Mouse (Mus musculus) neural tube, embryonic 11.5 days (tissue): ENCODE results near the gene Ppp6r1. TPM values are rescaled to one million over a fixed set of nuclear protein-coding genes. Genes with fewer than 3 reads are reported as not detected.

ENCODE experiments used
- ATAC-seq: fragments of 200-750 bp; cut with Nextera tagmentation; 2 replicates; pipeline ENCODE4 v1.8.0; 2017; ENCODE audit warnings: moderate number of reproducible peaks, mild to moderate bottlenecking, moderate TSS enrichment, moderate library complexity; ENCODE audit not compliant: insufficient read depth, low FRiP score, low TSS enrichment
- DNase-seq: peaks from one replicate; pipeline ENCODE4 v3.0.0-alpha.2; 2015; ENCODE audit warnings: low spot score
- H3K27ac ChIP-seq: fragments of 300-500 bp; sonication (generic); 2 replicates; pipeline ENCODE4 v1.5.1; 2014; ENCODE audit warnings: low read depth, mild to moderate bottlenecking, low read length
- H3K27me3 ChIP-seq: fragments of 300-500 bp; sonication (generic); 2 replicates; pipeline ENCODE4 v1.6.1; 2014; ENCODE audit warnings: mild to moderate bottlenecking, low read length, mixed read lengths; ENCODE audit not compliant: control insufficient read depth, insufficient read depth
- H3K36me3 ChIP-seq: fragments of 300-500 bp; sonication (generic); 2 replicates; pipeline ENCODE4 v1.6.1; 2014; ENCODE audit warnings: mild to moderate bottlenecking, low read length, moderate library complexity, mixed read lengths; ENCODE audit not compliant: control insufficient read depth, insufficient read depth
- H3K4me1 ChIP-seq: fragments of 300-500 bp; sonication (generic); 2 replicates; pipeline ENCODE4 v1.6.1; 2014; ENCODE audit warnings: low read length, mixed read lengths; ENCODE audit not compliant: control insufficient read depth, insufficient read depth
- H3K4me2 ChIP-seq: fragments of 300-500 bp; sonication (generic); 2 replicates; pipeline ENCODE4 v1.6.1; 2014; ENCODE audit warnings: low read depth, mild to moderate bottlenecking, moderate library complexity
- H3K4me3 ChIP-seq: fragments of 300-500 bp; sonication (generic); 2 replicates; pipeline ENCODE4 v1.5.1; 2014; ENCODE audit warnings: low read depth, low read length
- H3K9ac ChIP-seq: fragments of 300-500 bp; sonication (generic); 2 replicates; pipeline ENCODE4 v1.6.1; 2014; ENCODE audit warnings: mild to moderate bottlenecking, low read length
- H3K9me3 ChIP-seq: fragments of 300-500 bp; sonication (generic); 2 replicates; pipeline ENCODE4 v1.6.1; 2016; ENCODE audit warnings: low read length; ENCODE audit not compliant: control insufficient read depth
- WGBS: fragments of 180-500 bp; shearing (Covaris S2); extraction: QIAGEN DNeasy Blood & Tissue Kit; methylation state at CpG from one replicate; pipeline ENCODE4 v1.1.7; 2014; 5-methylcytosine and 5-hydroxymethylcytosine counted together
- polyA plus RNA-seq: library from polyadenylated mRNA; unstranded; fragments of >200 nt; fragmentation: Nextera tagmentation; extraction: Ambion mirVana; gene quantifications from 2 replicates; pipeline ENCODE4 v1.2.1, GENCODE M21; 2014

Ppp6r1 gene
- polyA plus RNA-seq, 1 experiment from 2014 or later: 6.0 TPM

- Histone ChIP-seq H3K9me3 (no peaks in the 10 kb centered on the region), H3K4me3 (no peak overlapping the region), H3K36me3 (peaks cover 4% of the 10 kb centered on the region), H3K4me1 (0 out of 2 replicates have a peak, but pooled peaks cover 3% of the 10 kb centered on the region), H3K27ac (no peak overlapping the region), H3K27me3 (no peaks in the 10 kb centered on the region), H3K9ac (no peak overlapping the region), H3K4me2 (no peak overlapping the region)
- no peak for ATAC-seq
- WGBS: 91% methylated on average over 2 of the region's 2 CpGs
- DNase-seq: no peak
Observed at GRCm38 (mm10) chr7:4663742-4664141, 4.9 kb upstream of the Ppp6r1 start.

- ATAC-seq (no peak), DNase-seq (no peak)
- no peaks in the 10 kb centered on the region for H3K9me3 ChIP-seq
- H3K4me2 ChIP-seq: no peak overlapping the region
- H3K9ac ChIP-seq: no peak overlapping the region
- no peak overlapping the region for H3K27ac ChIP-seq
- H3K4me1 ChIP-seq: 0 out of 2 replicates have a peak, but pooled peaks cover 3% of the 10 kb centered on the region
- 74% methylated on average over 8 of the region's 8 CpGs for WGBS
- peaks cover 4% of the 10 kb centered on the region; the same call in 1 of the 2 replicates for H3K36me3 ChIP-seq
- H3K27me3 ChIP-seq: no peaks in the 10 kb centered on the region
- H3K4me3 ChIP-seq: no peak overlapping the region
Observed at GRCm38 (mm10) chr7:4663179-4663578, 4.4 kb upstream of the Ppp6r1 start.

GRCm38 (mm10) chr7:4659911-4660443, 1.2 kb upstream of the Ppp6r1 start:
- WGBS: 69% methylated on average over 3 of the region's 3 CpGs
- H3K27ac ChIP-seq: peak overlapping the region; percentile 93
- no peak for DNase-seq
- H3K4me3 ChIP-seq: peak overlapping the region; percentile 85
- H3K9me3 ChIP-seq: no peaks in the 10 kb centered on the region
- peak overlapping the region; percentile 58 for H3K4me2 ChIP-seq
- ATAC-seq: no peak
- H3K9ac ChIP-seq: peak overlapping the region; percentile 91
- H3K4me1 ChIP-seq: peaks cover 15% of the 10 kb centered on the region
- H3K36me3 ChIP-seq: peaks cover 4% of the 10 kb centered on the region; the same call in 1 of the 2 replicates
- no peaks in the 10 kb centered on the region for H3K27me3 ChIP-seq

- DNase-seq: no peak
- Histone ChIP-seq H3K4me2 (peak overlapping the region; percentile 58), H3K4me1 (peaks cover 15% of the 10 kb centered on the region), H3K4me3 (peak overlapping the region; percentile 85), H3K27ac (peak overlapping the region; percentile 93), H3K36me3 (no peaks in the 10 kb centered on the region), H3K9ac (peak overlapping the region; percentile 91), H3K27me3 (no peaks in the 10 kb centered on the region), H3K9me3 (no peaks in the 10 kb centered on the region)
- under 1% methylated on average over 67 of the region's 78 CpGs for WGBS
- peak; percentile 81 for ATAC-seq
Observed at GRCm38 (mm10) chr7:4658128-4658907, 501 bp downstream of the Ppp6r1 start.

- H3K27ac ChIP-seq: no peak overlapping the region
- no peaks in the 10 kb centered on the region for H3K9me3 ChIP-seq
- H3K27me3 ChIP-seq: no peaks in the 10 kb centered on the region
- H3K36me3 ChIP-seq: no peaks in the 10 kb centered on the region
- DNase-seq (no peak), ATAC-seq (no peak)
- peaks cover 15% of the 10 kb centered on the region for H3K4me1 ChIP-seq
- peak overlapping the region; percentile 85 for H3K4me3 ChIP-seq
- peak overlapping the region; percentile 91 for H3K9ac ChIP-seq
- H3K4me2 ChIP-seq: peak overlapping the region; percentile 58
- 62% methylated on average over 9 of the region's 9 CpGs for WGBS
Observed at GRCm38 (mm10) chr7:4657521-4658127, 1.2 kb downstream of the Ppp6r1 start.

GRCm38 (mm10) chr7:4656818-4657217, 2.0 kb downstream of the Ppp6r1 start:
- Histone ChIP-seq H3K9me3 (no peaks in the 10 kb centered on the region), H3K4me1 (peaks cover 15% of the 10 kb centered on the region), H3K4me3 (no peak overlapping the region), H3K4me2 (peak overlapping the region; percentile 58; the same call in 1 of the 2 replicates), H3K36me3 (no peaks in the 10 kb centered on the region), H3K27ac (no peak overlapping the region), H3K27me3 (no peaks in the 10 kb centered on the region), H3K9ac (no peak overlapping the region; the same call in 1 of the 2 replicates)
- ATAC-seq (no peak), DNase-seq (no peak)
- 61% methylated on average over 1 of the region's 1 CpGs for WGBS

- no peak for DNase-seq
- H3K27ac ChIP-seq: no peak overlapping the region
- no peak overlapping the region for H3K9ac ChIP-seq
- no peak overlapping the region for H3K4me2 ChIP-seq
- H3K4me3 ChIP-seq: no peak overlapping the region
- H3K9me3 ChIP-seq: no peaks in the 10 kb centered on the region
- WGBS: 89% methylated on average over 1 of the region's 1 CpGs
- peaks cover 15% of the 10 kb centered on the region for H3K4me1 ChIP-seq
- no peaks in the 10 kb centered on the region for H3K36me3 ChIP-seq
- ATAC-seq: no peak
- no peaks in the 10 kb centered on the region for H3K27me3 ChIP-seq
Observed at GRCm38 (mm10) chr7:4655916-4656315, 2.9 kb downstream of the Ppp6r1 start.

- 88% methylated on average over 4 of the region's 4 CpGs for WGBS
- H3K9me3 ChIP-seq: no peaks in the 10 kb centered on the region
- ATAC-seq (no peak), DNase-seq (no peak)
- no peak overlapping the region for H3K9ac ChIP-seq
- no peak overlapping the region for H3K4me3 ChIP-seq
- no peak overlapping the region for H3K4me2 ChIP-seq
- no peaks in the 10 kb centered on the region for H3K27me3 ChIP-seq
- peaks cover 15% of the 10 kb centered on the region for H3K4me1 ChIP-seq
- no peak overlapping the region for H3K27ac ChIP-seq
- H3K36me3 ChIP-seq: no peaks in the 10 kb centered on the region
Observed at GRCm38 (mm10) chr7:4655393-4655792, 3.4 kb downstream of the Ppp6r1 start.
